Mouse (Mus musculus) adrenal gland, adult 18-20 months (tissue): ENCODE results near the gene Ackr3. TPM values are rescaled to one million over a fixed set of nuclear protein-coding genes. Genes with fewer than 3 reads are reported as not detected.

Experiments used
- DNase-seq, 2 experiments: peaks; one replicate each; pipeline ENCODE4 v3.0.0; 2021 to 2022; ENCODE audit warnings: low spot score in 2 of 2
- total RNA-seq, 2 experiments: library from RNA; stranded (reverse); gene quantifications; 1 replicate in 1 of 2; 2 replicates in 1 of 2; pipeline ENCODE4 v1.2.3; 2021

Ackr3 gene
- total RNA-seq, 2 experiments from 2014 or later, result 60.6 to 157 TPM

GRCm38 (mm10) chr1:90223006-90223405 lies 19.2 kb downstream of the Ackr3 start:
- no peak for DNase-seq

GRCm38 (mm10) chr1:90225603-90226254 lies 21.9 kb downstream of the Ackr3 start:
- peak in 1 of 2 experiments; percentile 39 for DNase-seq

DNA sequence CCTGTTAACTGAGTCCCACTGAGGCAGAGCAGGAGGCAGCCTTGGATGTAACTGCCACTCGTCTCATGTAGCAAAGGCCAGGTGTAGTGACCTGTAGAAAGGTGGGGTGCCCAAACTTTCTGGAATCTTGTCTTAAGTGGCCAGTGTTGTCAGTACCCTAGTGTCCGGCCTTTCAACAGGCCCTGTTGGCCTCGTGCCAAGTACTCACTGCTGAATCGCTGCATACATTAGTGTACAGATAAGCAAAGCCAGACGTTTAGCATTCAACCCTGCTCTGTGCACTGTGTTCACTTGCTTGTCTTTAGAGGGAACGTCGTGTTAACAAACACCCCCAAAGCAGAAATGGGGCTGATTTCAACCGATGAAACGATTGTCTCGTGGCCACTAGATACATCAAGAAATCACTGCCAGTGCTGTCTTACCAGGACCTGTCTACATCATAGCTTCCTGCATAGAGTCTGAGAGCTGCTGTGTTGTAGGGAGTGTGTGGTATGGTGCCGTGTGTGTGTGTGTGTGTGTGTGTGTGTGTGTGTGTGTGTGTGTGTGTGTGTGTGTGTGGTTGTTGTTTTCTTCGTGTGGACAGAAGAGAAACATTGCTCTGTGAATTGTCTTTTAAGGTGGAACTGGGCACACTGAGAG lies 24.0 kb downstream of the Ackr3 start:
- DNase-seq, result no peak

- DNase-seq, result no peak
These were observed 24.5 kb downstream of the Ackr3 start for GRCm38 (mm10) chr1:90228323-90228697.

DNA sequence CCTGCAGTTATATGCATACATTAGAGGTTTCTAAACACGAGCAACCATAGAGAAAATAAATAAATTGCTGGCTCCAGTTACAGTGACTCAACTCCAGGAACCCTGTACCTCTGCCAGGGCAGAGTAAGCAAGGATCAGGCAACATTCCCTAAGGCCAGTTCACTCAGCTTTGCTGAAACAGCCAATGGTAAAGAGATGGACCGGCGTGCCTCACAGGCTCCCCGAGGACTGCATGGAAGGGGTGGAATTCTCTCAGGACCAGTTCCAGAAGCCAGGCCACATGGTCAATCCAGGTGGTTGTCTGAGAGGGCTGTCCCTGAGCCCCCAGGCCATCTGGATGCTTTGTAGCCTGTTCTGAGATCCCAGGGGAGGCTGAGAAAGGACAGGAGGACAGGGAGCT lies 26.8 kb downstream of the Ackr3 start:
- no peak for DNase-seq

- DNase-seq, result no peak
These were observed 28.1 kb downstream of the Ackr3 start for GRCm38 (mm10) chr1:90231591-90232490.

- no peak for DNase-seq
These were observed 28.7 kb downstream of the Ackr3 start for GRCm38 (mm10) chr1:90232491-90232885.

- peak; percentile 44 to 49 for DNase-seq
These were observed 30.9 kb downstream of the Ackr3 start for GRCm38 (mm10) chr1:90234620-90235054.

DNA sequence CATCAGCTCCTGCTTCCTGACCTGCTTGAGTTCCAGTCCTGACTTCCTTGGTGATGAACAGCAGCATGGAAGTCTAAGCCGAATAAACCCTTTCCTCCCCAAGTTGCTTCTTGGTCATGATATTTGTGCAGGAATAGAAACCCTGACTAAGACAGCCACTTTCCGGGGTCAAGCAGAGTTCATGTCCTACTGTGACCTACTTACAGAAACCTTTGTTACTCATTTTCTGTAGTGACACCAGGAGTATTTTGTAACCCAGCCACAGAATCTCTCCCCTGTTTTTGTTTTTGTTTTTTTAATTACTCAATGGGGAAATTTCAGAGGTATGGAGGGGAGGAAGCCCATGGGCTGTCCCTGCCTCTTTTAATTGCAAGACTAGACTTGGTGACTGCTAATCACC lies 32.9 kb downstream of the Ackr3 start:
- DNase-seq, result no peak

- peak in 1 of 2 experiments; percentile 34 for DNase-seq
These were observed 34.5 kb downstream of the Ackr3 start for GRCm38 (mm10) chr1:90238095-90238888.

DNA sequence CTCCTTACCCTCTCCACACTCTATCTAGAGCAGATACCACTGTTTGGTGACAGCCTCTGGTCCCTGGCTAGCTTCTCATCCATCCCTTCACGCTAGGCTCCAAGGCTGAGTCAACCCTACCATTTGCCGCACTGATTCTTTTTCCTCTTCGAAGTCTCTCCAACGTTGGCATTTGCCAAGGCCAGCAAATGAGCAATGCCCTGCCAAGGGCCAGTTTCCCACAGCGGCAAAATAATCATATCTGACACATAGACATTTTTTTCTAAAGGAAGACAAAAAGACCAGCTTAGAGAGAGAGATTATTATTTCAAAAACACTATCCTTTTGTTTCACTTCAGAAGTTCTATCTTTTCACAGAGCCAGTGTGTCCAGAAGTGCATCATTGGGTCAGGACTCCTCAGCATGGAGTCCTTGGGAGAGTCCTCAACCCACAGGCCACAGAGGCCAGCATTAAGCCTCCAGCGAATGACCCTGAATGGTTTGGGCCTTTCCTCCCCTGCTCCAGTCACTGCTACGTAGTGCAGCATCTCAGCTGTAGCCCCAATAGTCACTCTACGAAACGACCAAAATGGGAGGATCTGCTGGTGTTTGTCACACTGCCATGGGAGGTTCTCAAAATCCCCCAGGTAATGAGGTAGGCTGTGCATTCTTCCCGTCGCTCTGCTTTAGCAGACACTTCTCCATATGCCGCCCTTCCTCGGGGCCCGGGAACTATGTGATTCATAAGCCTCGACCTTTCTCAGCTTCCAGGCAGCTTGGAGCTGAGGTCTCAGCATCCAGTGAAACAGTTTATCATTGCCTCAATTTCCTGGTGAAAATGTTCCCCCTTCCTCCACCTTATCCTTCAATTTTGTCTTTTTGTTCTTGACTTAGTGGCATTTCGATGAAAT lies 35.8 kb downstream of the Ackr3 start:
- peak in 1 of 2 experiments; percentile 39 for DNase-seq

DNA sequence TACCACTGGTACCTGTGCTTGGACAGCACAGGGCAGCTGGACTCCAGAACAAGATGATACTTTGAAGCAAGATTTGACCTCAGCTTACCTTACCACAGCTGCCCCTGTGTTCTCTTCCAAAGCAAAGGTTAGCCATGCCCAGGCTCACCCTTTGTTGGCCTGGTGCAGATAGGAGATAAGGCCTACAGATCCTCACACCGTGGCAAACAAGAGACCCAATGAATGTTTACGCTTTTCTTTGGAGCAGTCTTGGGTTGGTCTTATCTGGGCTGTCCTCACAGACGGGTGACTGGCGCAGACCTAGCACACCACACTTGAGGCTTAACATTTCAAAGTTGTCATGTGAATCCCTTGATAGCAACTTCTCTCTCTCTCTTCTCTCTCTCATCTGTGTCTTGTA lies 36.5 kb downstream of the Ackr3 start:
- DNase-seq, result no peak

GRCm38 (mm10) chr1:90242444-90242989 lies 38.7 kb downstream of the Ackr3 start:
- DNase-seq, result no peak

GRCm38 (mm10) chr1:90244537-90244936 lies 40.8 kb downstream of the Ackr3 start:
- DNase-seq, result no peak

- DNase-seq, result no peak
These were observed 41.8 kb downstream of the Ackr3 start for GRCm38 (mm10) chr1:90245533-90245932.

- DNase-seq, result no peak
These were observed 42.3 kb downstream of the Ackr3 start for GRCm38 (mm10) chr1:90246035-90246434.

GRCm38 (mm10) chr1:90246800-90247199 lies 43.0 kb downstream of the Ackr3 start:
- DNase-seq, result no peak

DNA sequence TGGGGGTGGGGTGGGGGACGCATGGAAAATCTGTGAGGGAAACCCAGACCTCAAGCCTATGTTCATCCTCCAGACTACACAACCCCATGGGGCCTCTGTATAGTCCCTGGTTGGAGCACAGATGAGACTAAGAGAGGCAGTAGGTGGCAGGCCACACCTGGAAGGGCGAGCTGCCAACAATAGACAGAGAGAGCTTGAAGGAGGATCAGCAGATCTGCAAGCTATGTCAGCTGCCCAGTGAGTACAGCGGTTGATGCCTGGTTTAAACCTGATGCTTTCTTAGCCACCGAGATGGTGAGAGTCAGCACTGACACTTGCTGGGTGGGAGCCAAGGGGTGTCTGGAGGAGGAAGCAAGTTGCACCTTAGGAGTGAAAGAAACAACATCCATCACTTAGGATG lies 43.5 kb downstream of the Ackr3 start:
- no peak for DNase-seq

DNA sequence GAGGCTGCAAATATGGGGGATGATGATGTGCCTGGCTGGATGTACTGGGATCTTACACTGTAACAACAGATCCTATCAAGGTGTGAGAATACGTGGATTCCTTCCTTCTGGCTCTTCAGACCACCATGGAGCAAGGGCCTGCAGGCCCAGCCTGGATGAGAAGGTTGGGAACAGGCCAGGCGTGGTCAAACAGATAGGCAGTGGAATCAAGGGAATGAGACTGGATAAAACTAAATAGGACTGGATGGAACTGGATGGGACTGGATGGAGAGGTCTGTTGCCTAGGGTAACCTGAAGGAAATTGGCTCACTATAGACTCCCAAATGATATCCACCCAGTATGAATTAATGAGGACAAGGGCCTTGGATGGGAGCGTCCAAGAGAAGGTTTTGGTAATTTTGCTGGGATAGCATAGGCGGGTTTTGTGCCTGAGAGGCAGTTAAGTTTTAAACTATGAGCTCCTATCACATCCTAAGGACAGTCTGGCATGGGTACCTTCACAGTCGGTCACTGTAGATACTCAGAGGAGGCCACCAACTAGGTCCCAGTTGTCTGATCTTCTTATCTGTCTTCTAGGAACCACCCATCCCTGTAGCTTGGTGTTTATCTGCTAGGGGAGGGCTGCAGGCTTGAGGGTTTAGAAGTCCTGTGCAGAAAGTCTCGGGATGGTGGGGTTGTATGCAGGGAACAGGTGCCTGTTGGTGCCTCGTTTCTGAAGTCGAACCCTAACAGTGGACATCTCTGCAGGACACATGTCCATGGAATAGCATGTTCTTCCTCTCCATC lies 44.2 kb downstream of the Ackr3 start:
- no peak for DNase-seq
